Mouse (Mus musculus) kidney, embryonic 14.5 days (tissue): ENCODE results near the gene Mrgprb4. TPM values are rescaled to one million over a fixed set of nuclear protein-coding genes. Genes with fewer than 3 reads are reported as not detected.

ENCODE experiments used
- ATAC-seq: fragments of 200-750 bp; cut with Nextera tagmentation; 2 replicates; pipeline ENCODE4 v1.8.0; 2017; ENCODE audit warnings: moderate number of reproducible peaks, mild to moderate bottlenecking, moderate TSS enrichment, moderate library complexity; ENCODE audit not compliant: low FRiP score, low TSS enrichment
- H3K27ac ChIP-seq: fragments of 300-500 bp; sonication (generic); 2 replicates; pipeline ENCODE4 v1.5.1; 2014; ENCODE audit warnings: low read depth, mild to moderate bottlenecking, low read length, moderate library complexity, mixed read lengths
- H3K27me3 ChIP-seq: fragments of 300-500 bp; sonication (generic); 2 replicates; pipeline ENCODE4 v1.6.1; 2014; ENCODE audit warnings: mild to moderate bottlenecking, low read length; ENCODE audit not compliant: control insufficient read depth, insufficient read depth
- H3K36me3 ChIP-seq: fragments of 300-500 bp; sonication (generic); 2 replicates; pipeline ENCODE4 v1.6.1; 2014; ENCODE audit warnings: low read length, mixed read lengths; ENCODE audit not compliant: control insufficient read depth, insufficient read depth
- H3K4me1 ChIP-seq: fragments of 300-500 bp; sonication (generic); 2 replicates; pipeline ENCODE4 v1.6.1; 2014; ENCODE audit warnings: low read length, mixed read lengths; ENCODE audit not compliant: control insufficient read depth, insufficient read depth
- H3K4me2 ChIP-seq: fragments of 300-500 bp; sonication (generic); replicated peaks from 2 replicates; pipeline ENCODE4 v1.6.1; 2014; ENCODE audit warnings: low read depth, mild to moderate bottlenecking, low read length
- H3K4me3 ChIP-seq: fragments of 300-500 bp; sonication (generic); 2 replicates; pipeline ENCODE4 v1.5.1; 2014; ENCODE audit warnings: mild to moderate bottlenecking, low read length
- H3K9ac ChIP-seq: fragments of 300-500 bp; sonication (generic); 2 replicates; pipeline ENCODE4 v1.6.1; 2014; ENCODE audit warnings: low read depth, mild to moderate bottlenecking, low read length, moderate library complexity
- H3K9me3 ChIP-seq: fragments of 300-500 bp; sonication (generic); 2 replicates; pipeline ENCODE4 v1.6.1; 2016; ENCODE audit warnings: low read length; ENCODE audit not compliant: control insufficient read depth
- WGBS: fragments of 180-500 bp; shearing (Covaris S2); extraction: QIAGEN DNeasy Blood & Tissue Kit; methylation state at CpG from one replicate; pipeline ENCODE4 v1.1.7; 2014; 5-methylcytosine and 5-hydroxymethylcytosine counted together
- polyA plus RNA-seq: library from polyadenylated mRNA; unstranded; fragments of >200 nt; fragmentation: Nextera tagmentation; extraction: Ambion mirVana; gene quantifications from 2 replicates; pipeline ENCODE4 v1.2.1, GENCODE M21; 2014

Mrgprb4 gene
- not detected in 2 replicates for polyA plus RNA-seq

- Histone ChIP-seq H3K9ac (no peak within 1 kb of the TSS), H3K27ac (no peak within 1 kb of the TSS), H3K9me3 (no peaks in the 10 kb centered on the region), H3K36me3 (no peaks in the 10 kb centered on the region), H3K4me1 (no peaks in the 10 kb centered on the region), H3K27me3 (no peaks in the 10 kb centered on the region), H3K4me3 (no peak within 1 kb of the TSS), H3K4me2 (no peak within 1 kb of the TSS)
- 79% methylated on average over 3 of the region's 3 CpGs for whole genome bisulfite sequencing
- no peak for ATAC-seq
Measured at GRCm38 (mm10) chr7:48199188-48199587, at the start of gene Mrgprb4. Mrgprb4 (minus strand) TSS chr7:48199288.

- no peak for ATAC-seq
- Histone ChIP-seq H3K4me3 (no peak overlapping the region), H3K27ac (no peak overlapping the region), H3K4me2 (no peak overlapping the region), H3K27me3 (no peaks in the 10 kb centered on the region), H3K4me1 (no peaks in the 10 kb centered on the region), H3K9me3 (no peaks in the 10 kb centered on the region), H3K9ac (no peak overlapping the region), H3K36me3 (no peaks in the 10 kb centered on the region)
Measured at GRCm38 (mm10) chr7:48226114-48226513, 27.0 kb upstream of the Mrgprb4 start.

GRCm38 (mm10) chr7:48225065-48225464, 26.0 kb upstream of the Mrgprb4 start:
- Histone ChIP-seq H3K4me3 (no peak overlapping the region), H3K27me3 (no peaks in the 10 kb centered on the region), H3K4me2 (no peak overlapping the region), H3K9me3 (no peaks in the 10 kb centered on the region), H3K27ac (no peak overlapping the region), H3K4me1 (no peaks in the 10 kb centered on the region), H3K9ac (no peak overlapping the region), H3K36me3 (no peaks in the 10 kb centered on the region)
- ATAC-seq, result no peak
- WGBS, result 76% methylated on average over 5 of the region's 5 CpGs

GRCm38 (mm10) chr7:48168919-48169318, 30.2 kb downstream of the Mrgprb4 start, which contains the start of gene Mrgprb5:
Mrgprb5 (minus strand) TSS chr7:48169019.
- ATAC-seq, result no peak
- Histone ChIP-seq H3K4me3 (no peak within 1 kb of the TSS), H3K9me3 (no peaks in the 10 kb centered on the region), H3K36me3 (no peaks in the 10 kb centered on the region), H3K27ac (no peak within 1 kb of the TSS), H3K27me3 (no peaks in the 10 kb centered on the region), H3K9ac (no peak within 1 kb of the TSS), H3K4me2 (no peak within 1 kb of the TSS), H3K4me1 (no peaks in the 10 kb centered on the region)
- 87% methylated on average over 2 of the region's 2 CpGs for WGBS

- Histone ChIP-seq H3K9me3 (no peaks in the 10 kb centered on the region), H3K27me3 (no peaks in the 10 kb centered on the region), H3K36me3 (no peaks in the 10 kb centered on the region), H3K4me1 (no peaks in the 10 kb centered on the region), H3K4me3 (no peak overlapping the region), H3K27ac (no peak overlapping the region), H3K4me2 (no peak overlapping the region), H3K9ac (no peak overlapping the region)
- WGBS, result 46% methylated on average over 2 of the region's 2 CpGs
- ATAC-seq, result no peak
Measured at GRCm38 (mm10) chr7:48167471-48167870, 31.6 kb downstream of the Mrgprb4 start.

Other genes starting within 250 kb of the Mrgprb4 start
- not detected in 2 replicates for gene Mrgpra4, start 217.2 kb downstream of the Mrgprb4 start, polyA plus RNA-seq
- gene Mrgprx1, start 171.7 kb downstream of the Mrgprb4 start, polyA plus RNA-seq, result not detected in 2 replicates
- not detected in 2 replicates for gene Mrgprb5, start 30.3 kb downstream of the Mrgprb4 start, polyA plus RNA-seq
- not detected in 2 replicates for gene Mrgprb8, start 189.2 kb upstream of the Mrgprb4 start, polyA plus RNA-seq